Mouse (Mus musculus): ENCODE results near the gene B130006D01Rik. TPM values are rescaled to one million over a fixed set of nuclear protein-coding genes. Genes with fewer than 3 reads are reported as not detected.

The B130006D01Rik gene
- total RNA-seq, 2 experiments from 2014 or later = 2.2 to 2.7 TPM

DNA sequence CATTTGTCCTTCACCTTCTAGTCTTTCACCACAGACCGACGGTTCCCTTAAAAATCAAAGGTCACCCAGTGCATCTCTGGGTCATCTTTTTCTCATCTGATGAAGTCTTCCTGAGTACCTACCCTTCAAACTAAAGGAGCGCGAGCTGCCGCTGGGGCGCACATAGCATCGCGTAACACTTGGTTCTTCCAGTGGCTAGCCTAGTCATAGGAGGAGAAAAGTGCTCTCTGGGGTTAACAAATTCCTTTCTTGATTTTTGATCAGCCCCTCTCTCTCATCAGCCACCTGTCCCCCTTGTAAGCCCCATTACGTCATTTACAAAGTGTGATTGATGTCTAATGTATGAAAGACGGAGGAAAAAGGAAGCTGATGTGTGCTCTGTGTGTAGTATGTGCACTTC, 45.8 kb downstream of the B130006D01Rik start:
- ATAC-seq (ENCODE audit: poor library complexity, severe bottlenecking) = no peak

DNA sequence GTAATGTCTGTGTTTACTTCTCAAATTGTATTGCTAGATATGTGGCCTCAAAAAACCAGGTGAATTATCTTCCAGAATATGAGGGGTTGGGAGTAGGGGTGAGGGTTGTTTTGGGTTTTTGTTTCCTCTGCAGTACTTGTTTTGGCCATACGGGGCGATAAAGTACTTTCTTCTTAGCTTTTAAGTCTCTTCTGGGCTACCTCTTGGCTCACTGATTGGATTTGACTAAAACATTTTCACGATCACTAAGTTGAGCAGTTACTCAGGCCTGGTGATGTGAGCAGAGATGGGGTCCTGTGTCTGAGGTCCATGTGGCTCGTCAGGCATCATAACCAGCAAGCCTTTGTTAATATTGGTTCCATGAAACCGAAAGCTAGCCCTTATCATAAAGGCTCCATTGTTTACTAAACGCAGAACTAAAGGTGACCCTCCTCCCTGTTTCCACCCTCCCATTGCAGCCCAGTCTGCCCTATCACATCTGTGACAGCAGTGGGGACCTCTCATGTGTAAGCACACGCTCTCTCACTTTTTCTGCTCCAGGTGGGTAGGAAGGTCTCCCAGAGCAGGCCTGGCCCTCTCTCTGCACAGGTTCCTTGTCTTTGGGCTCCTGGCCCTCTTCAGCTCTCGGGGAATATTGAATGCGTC, 47.5 kb downstream of the B130006D01Rik start:
- peak; percentile 63 for ATAC-seq (ENCODE audit: poor library complexity, severe bottlenecking)

DNA sequence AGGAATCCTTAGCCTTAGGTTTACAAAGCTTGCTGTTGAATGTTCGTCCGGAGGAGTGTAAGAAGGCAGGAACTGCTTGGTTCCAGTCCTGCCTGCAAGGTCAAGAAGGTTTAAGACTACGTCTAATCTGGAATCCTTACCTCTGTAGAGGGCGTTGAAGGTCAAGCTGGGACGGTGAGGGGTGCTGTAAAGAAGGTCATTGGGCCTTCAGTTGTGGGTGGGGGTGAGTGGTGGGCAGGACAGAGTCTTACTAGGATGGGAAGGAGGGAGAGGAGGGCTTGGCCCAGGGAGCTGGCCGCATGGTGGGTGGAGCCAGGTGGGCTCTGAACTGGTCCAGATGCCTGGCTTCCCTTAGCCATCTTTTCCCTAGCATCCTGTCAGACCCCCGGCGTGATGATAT, 48.3 kb downstream of the B130006D01Rik start:
- ATAC-seq (ENCODE audit: poor library complexity, severe bottlenecking) = no peak

DNA sequence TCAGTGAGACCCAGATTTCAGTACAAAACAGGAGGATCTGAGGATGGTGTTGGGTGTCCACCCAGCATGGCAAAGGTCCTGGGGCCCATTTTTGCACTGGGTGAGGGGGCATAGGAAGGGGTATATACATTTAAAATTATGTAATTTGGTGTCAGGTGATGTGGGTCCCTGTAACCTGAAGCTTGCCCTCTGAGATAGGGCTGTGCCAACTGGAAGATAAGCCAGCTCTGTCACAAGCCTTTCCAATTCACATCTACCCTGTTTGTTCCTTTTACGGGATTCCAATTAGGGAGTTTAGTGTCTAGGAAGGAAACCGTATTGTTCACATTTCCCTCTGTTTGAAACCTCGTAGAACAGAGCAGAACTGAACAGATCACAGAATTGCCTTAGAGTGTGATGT, 49.9 kb downstream of the B130006D01Rik start:
- no peak for ATAC-seq (ENCODE audit: poor library complexity, severe bottlenecking)

Other genes with a start within 250 kb of the B130006D01Rik start
- gene Nxph3, start 209.0 kb upstream of the B130006D01Rik start, total RNA-seq (2015) = not detected in 2 replicates
- not detected in 2 replicates for gene Nxph3, start 209.0 kb upstream of the B130006D01Rik start, total RNA-seq (2017)
- 0.27 and 0.47 TPM in 2 replicates for gene Ngfr, start 135.9 kb upstream of the B130006D01Rik start, total RNA-seq (2015)
- gene Ngfr, start 135.9 kb upstream of the B130006D01Rik start, total RNA-seq (2017) = 0.08 and 0.40 TPM in 2 replicates
- 20.6 and 20.7 TPM in 2 replicates for gene Phb, start 56.6 kb upstream of the B130006D01Rik start, total RNA-seq (2015)
- 33.9 and 40.9 TPM in 2 replicates for gene Phb, start 56.6 kb upstream of the B130006D01Rik start, total RNA-seq (2017)
- gene Zfp652, start 10.9 kb upstream of the B130006D01Rik start, total RNA-seq (2015) = 32.0 and 41.3 TPM in 2 replicates
- gene Zfp652, start 10.9 kb upstream of the B130006D01Rik start, total RNA-seq (2017) = 20.6 and 28.1 TPM in 2 replicates
- gene Phospho1, start 100.9 kb downstream of the B130006D01Rik start, total RNA-seq (2015) = 12.6 and 17.3 TPM in 2 replicates
- 2.3 TPM in 1 of 2 replicates, not detected in the other for gene Phospho1, start 100.9 kb downstream of the B130006D01Rik start, total RNA-seq (2017)
- gene Gngt2, start 113.6 kb downstream of the B130006D01Rik start, total RNA-seq (2015) = 92.0 and 95.7 TPM in 2 replicates
- gene Gngt2, start 113.6 kb downstream of the B130006D01Rik start, total RNA-seq (2017) = 64.0 and 66.6 TPM in 2 replicates
- gene Abi3, start 118.9 kb downstream of the B130006D01Rik start, total RNA-seq (2015) = 14.7 and 19.8 TPM in 2 replicates
- gene Abi3, start 118.9 kb downstream of the B130006D01Rik start, total RNA-seq (2017) = 13.7 and 20.0 TPM in 2 replicates
- gene B4galnt2, start 191.3 kb downstream of the B130006D01Rik start, total RNA-seq (2015) = not detected in 2 replicates
- gene B4galnt2, start 191.3 kb downstream of the B130006D01Rik start, total RNA-seq (2017) = not detected in 2 replicates

Measured in megakaryocyte, adult 5-6 weeks (primary cell).